Mouse (Mus musculus) neural tube, embryonic 12.5 days (tissue): ENCODE measurements around the gene Rbm5. TPM values are rescaled to one million over a fixed set of nuclear protein-coding genes. Genes with fewer than 3 reads are reported as not detected.

Source experiments
- ATAC-seq: fragments of 200-750 bp; cut with Nextera tagmentation; 2 replicates; pipeline ENCODE4 v1.8.0; 2017; ENCODE audit warnings: low read depth, mild to moderate bottlenecking, moderate TSS enrichment, moderate library complexity; ENCODE audit not compliant: low FRiP score
- H3K27ac ChIP-seq: fragments of 300-500 bp; sonication (generic); 2 replicates; pipeline ENCODE4 v1.5.1; 2016
- H3K27me3 ChIP-seq: fragments of 300-500 bp; sonication (generic); replicated peaks from 2 replicates; pipeline ENCODE4 v1.6.1; 2016; ENCODE audit warnings: mild to moderate bottlenecking
- H3K36me3 ChIP-seq: fragments of 300-500 bp; sonication (generic); 2 replicates; pipeline ENCODE4 v1.6.1; 2016; ENCODE audit warnings: mild to moderate bottlenecking
- H3K4me1 ChIP-seq: fragments of 300-500 bp; sonication (generic); 2 replicates; pipeline ENCODE4 v1.6.1; 2016
- H3K4me2 ChIP-seq: fragments of 300-500 bp; sonication (generic); replicated peaks from 2 replicates; pipeline ENCODE4 v1.6.1; 2016; ENCODE audit warnings: mild to moderate bottlenecking
- H3K4me3 ChIP-seq: fragments of 300-500 bp; sonication (generic); 2 replicates; pipeline ENCODE4 v1.5.1; 2016
- H3K9ac ChIP-seq: fragments of 300-500 bp; sonication (generic); 2 replicates; pipeline ENCODE4 v1.6.1; 2016; ENCODE audit warnings: mild to moderate bottlenecking
- H3K9me3 ChIP-seq: fragments of 300-500 bp; sonication (generic); 2 replicates; pipeline ENCODE4 v1.6.1; 2016; ENCODE audit warnings: mild to moderate bottlenecking
- WGBS: fragments of 180-500 bp; shearing (Covaris S2); methylation state at CpG from one replicate; pipeline ENCODE4 v1.1.7; 2016; 5-methylcytosine and 5-hydroxymethylcytosine counted together
- polyA plus RNA-seq: library from polyadenylated mRNA; unstranded; fragments of >200 nt; fragmentation: Nextera tagmentation; extraction: Ambion mirVana; gene quantifications from 2 replicates; pipeline ENCODE4 v1.2.1, GENCODE M21; 2016

Rbm5 gene
- polyA plus RNA-seq, 1 experiment from 2014 or later, result 231 TPM

- no peak overlapping the region; the same call in 1 of the 2 replicates for H3K9ac ChIP-seq
- ATAC-seq, result no peak
- no peaks in the 10 kb centered on the region for H3K9me3 ChIP-seq
- H3K36me3 ChIP-seq, result peaks cover 8% of the 10 kb centered on the region
- 27% methylated on average over 9 of the region's 9 CpGs for WGBS
- peaks cover 59% of the 10 kb centered on the region for H3K4me1 ChIP-seq
- no peak overlapping the region for H3K4me3 ChIP-seq
- no peak overlapping the region; the same call in 1 of the 2 replicates for H3K4me2 ChIP-seq
- no peak overlapping the region for H3K27ac ChIP-seq
- no peaks in the 10 kb centered on the region for H3K27me3 ChIP-seq
Measured at GRCm38 (mm10) chr9:107696845-107697610, 73.8 kb downstream of the Rbm5 start.

GRCm38 (mm10) chr9:107696106-107696479 is 74.7 kb downstream of the Rbm5 start:
- H3K9ac ChIP-seq, result no peak overlapping the region
- H3K36me3 ChIP-seq, result peaks cover 18% of the 10 kb centered on the region
- no peak for ATAC-seq
- no peak overlapping the region; the same call in 1 of the 2 replicates for H3K4me2 ChIP-seq
- no peaks in the 10 kb centered on the region for H3K27me3 ChIP-seq
- H3K4me1 ChIP-seq, result peaks cover 59% of the 10 kb centered on the region
- 49% methylated on average over 6 of the region's 6 CpGs for WGBS
- no peak overlapping the region; the same call in 1 of the 2 replicates for H3K4me3 ChIP-seq
- no peaks in the 10 kb centered on the region for H3K9me3 ChIP-seq
- H3K27ac ChIP-seq, result no peak overlapping the region

GRCm38 (mm10) chr9:107695441-107696105 is 75.2 kb downstream of the Rbm5 start:
- WGBS, result 85% methylated on average over 12 of the region's 12 CpGs
- peaks cover 54% of the 10 kb centered on the region for H3K4me1 ChIP-seq
- no peak overlapping the region for H3K9ac ChIP-seq
- H3K4me3 ChIP-seq, result no peak overlapping the region
- no peak overlapping the region; the same call in 1 of the 2 replicates for H3K4me2 ChIP-seq
- peaks cover 23% of the 10 kb centered on the region for H3K36me3 ChIP-seq
- no peak for ATAC-seq
- no peak overlapping the region for H3K27ac ChIP-seq
- no peaks in the 10 kb centered on the region for H3K9me3 ChIP-seq
- H3K27me3 ChIP-seq, result no peaks in the 10 kb centered on the region

- WGBS, result 70% methylated on average over 7 of the region's 7 CpGs
- Histone ChIP-seq H3K4me3 (no peak overlapping the region), H3K27me3 (no peaks in the 10 kb centered on the region), H3K36me3 (peaks cover 29% of the 10 kb centered on the region), H3K9ac (no peak overlapping the region), H3K27ac (no peak overlapping the region), H3K4me1 (peaks cover 45% of the 10 kb centered on the region), H3K9me3 (no peaks in the 10 kb centered on the region), H3K4me2 (no peak overlapping the region)
- ATAC-seq, result no peak
Measured at GRCm38 (mm10) chr9:107694627-107695026, 76.2 kb downstream of the Rbm5 start.

- no peak for ATAC-seq
- no peak overlapping the region for H3K4me2 ChIP-seq
- H3K27ac ChIP-seq, result no peak overlapping the region
- H3K9me3 ChIP-seq, result no peaks in the 10 kb centered on the region
- no peak overlapping the region for H3K4me3 ChIP-seq
- H3K9ac ChIP-seq, result no peak overlapping the region
- H3K36me3 ChIP-seq, result peaks cover 34% of the 10 kb centered on the region
- no peaks in the 10 kb centered on the region for H3K27me3 ChIP-seq
- peaks cover 34% of the 10 kb centered on the region for H3K4me1 ChIP-seq
- 70% methylated on average over 4 of the region's 4 CpGs for WGBS
Measured at GRCm38 (mm10) chr9:107693433-107693987, 77.3 kb downstream of the Rbm5 start.

GRCm38 (mm10) chr9:107692785-107693184 is 78.0 kb downstream of the Rbm5 start:
- Histone ChIP-seq H3K4me3 (no peak overlapping the region), H3K4me1 (peaks cover 26% of the 10 kb centered on the region), H3K9me3 (no peaks in the 10 kb centered on the region), H3K27me3 (no peaks in the 10 kb centered on the region), H3K4me2 (no peak overlapping the region), H3K9ac (no peak overlapping the region), H3K27ac (no peak overlapping the region), H3K36me3 (peaks cover 40% of the 10 kb centered on the region)
- WGBS, result 76% methylated on average over 5 of the region's 5 CpGs
- ATAC-seq, result no peak

GRCm38 (mm10) chr9:107690391-107690790 is 80.4 kb downstream of the Rbm5 start:
- Histone ChIP-seq H3K4me1 (peaks cover 10% of the 10 kb centered on the region; the same call in 1 of the 2 replicates), H3K27me3 (no peaks in the 10 kb centered on the region), H3K27ac (no peak overlapping the region), H3K4me2 (no peak overlapping the region), H3K36me3 (peaks cover 50% of the 10 kb centered on the region), H3K9ac (no peak overlapping the region), H3K9me3 (no peaks in the 10 kb centered on the region), H3K4me3 (no peak overlapping the region)
- no peak for ATAC-seq
- WGBS, result 82% methylated on average over 8 of the region's 8 CpGs

Other genes with a start within 250 kb of the Rbm5 start
- gene Tmem115, start 237.1 kb downstream of the Rbm5 start, polyA plus RNA-seq, result 46.7 and 48.4 TPM in 2 replicates
- gene Cyb561d2, start 228.8 kb downstream of the Rbm5 start, polyA plus RNA-seq, result 24.2 and 25.4 TPM in 2 replicates
- gene Nprl2, start 228.8 kb downstream of the Rbm5 start, polyA plus RNA-seq, result 52.6 and 55.2 TPM in 2 replicates
- 0.51 and 0.82 TPM in 2 replicates for gene Zmynd10, start 223.7 kb downstream of the Rbm5 start, polyA plus RNA-seq
- gene Rassf1, start 219.4 kb downstream of the Rbm5 start, polyA plus RNA-seq, result 37.6 and 37.7 TPM in 2 replicates
- gene Tusc2, start 207.7 kb downstream of the Rbm5 start, polyA plus RNA-seq, result 93.3 and 93.9 TPM in 2 replicates
- 93.6 and 97.0 TPM in 2 replicates for gene Hyal2, start 203.1 kb downstream of the Rbm5 start, polyA plus RNA-seq
- gene Hyal1, start 194.1 kb downstream of the Rbm5 start, polyA plus RNA-seq, result 7.2 and 7.5 TPM in 2 replicates
- gene Naa80, start 192.1 kb downstream of the Rbm5 start, polyA plus RNA-seq, result 12.6 and 15.8 TPM in 2 replicates
- 0.84 and 1.5 TPM in 2 replicates for gene Hyal3, start 190.2 kb downstream of the Rbm5 start, polyA plus RNA-seq
- gene Ifrd2, start 183.4 kb downstream of the Rbm5 start, polyA plus RNA-seq, result 20.6 and 23.3 TPM in 2 replicates
- 4.7 and 4.8 TPM in 2 replicates for gene Sema3b, start 161.8 kb downstream of the Rbm5 start, polyA plus RNA-seq
- gene Gnai2, start 135.6 kb downstream of the Rbm5 start, polyA plus RNA-seq, result 465 and 488 TPM in 2 replicates
- gene Slc38a3, start 101.5 kb downstream of the Rbm5 start, polyA plus RNA-seq, result 12.8 and 14.1 TPM in 2 replicates
- 1.3 and 2.3 TPM in 2 replicates for gene Gnat1, start 91.3 kb downstream of the Rbm5 start, polyA plus RNA-seq
- gene Sema3f, start 60.5 kb downstream of the Rbm5 start, polyA plus RNA-seq, result 21.4 and 21.5 TPM in 2 replicates
- 121 TPM in 2 replicates for gene Rbm6, start 102.2 kb upstream of the Rbm5 start, polyA plus RNA-seq
- gene Mon1a, start 117.2 kb upstream of the Rbm5 start, polyA plus RNA-seq, result 20.8 and 22.7 TPM in 2 replicates
- 1.8 and 2.2 TPM in 2 replicates for gene Mst1r, start 135.9 kb upstream of the Rbm5 start, polyA plus RNA-seq
- not detected in 2 replicates for gene Actl11, start 157.5 kb upstream of the Rbm5 start, polyA plus RNA-seq
- 7.8 and 8.0 TPM in 2 replicates for gene Camkv, start 164.7 kb upstream of the Rbm5 start, polyA plus RNA-seq
- gene Traip, start 179.1 kb upstream of the Rbm5 start, polyA plus RNA-seq, result 15.2 and 16.7 TPM in 2 replicates
- 11.7 and 12.2 TPM in 2 replicates for gene Uba7, start 204.5 kb upstream of the Rbm5 start, polyA plus RNA-seq
- 2.0 and 2.2 TPM in 2 replicates for gene Gm20661, start 212.1 kb upstream of the Rbm5 start, polyA plus RNA-seq
- 39.2 and 42.3 TPM in 2 replicates for gene Inka1, start 214.9 kb upstream of the Rbm5 start, polyA plus RNA-seq
- 5.0 and 7.2 TPM in 2 replicates for gene Cdhr4, start 221.5 kb upstream of the Rbm5 start, polyA plus RNA-seq
- 0.89 and 1.5 TPM in 2 replicates for gene Gm20662, start 225.4 kb upstream of the Rbm5 start, polyA plus RNA-seq
- 96.2 and 97.9 TPM in 2 replicates for gene Ip6k1, start 231.5 kb upstream of the Rbm5 start, polyA plus RNA-seq